Mouse (Mus musculus) frontal cortex, adult 2 months (tissue): ENCODE measurements around the gene Arglu1. TPM values are rescaled to one million over a fixed set of nuclear protein-coding genes. Genes with fewer than 3 reads are reported as not detected.
A peak's percentile ranks its signal among the peaks of the same experiment; 100 is the strongest.

ENCODE experiments used
- DNase-seq, 2 experiments: peaks; one replicate each; pipeline ENCODE4 v3.0.0; 2022; ENCODE audit warnings: low spot score in 1 of 2; ENCODE audit errors: extremely low spot score in 1 of 2
- polyA plus RNA-seq: library from polyadenylated mRNA; depleted of rRNA; stranded (reverse); fragments of >200 nt; gene quantifications from 2 replicates; pipeline ENCODE4 v1.2.3, GENCODE M21; 2012

Gene Arglu1
- polyA plus RNA-seq, 1 experiment = 212 TPM

DNA sequence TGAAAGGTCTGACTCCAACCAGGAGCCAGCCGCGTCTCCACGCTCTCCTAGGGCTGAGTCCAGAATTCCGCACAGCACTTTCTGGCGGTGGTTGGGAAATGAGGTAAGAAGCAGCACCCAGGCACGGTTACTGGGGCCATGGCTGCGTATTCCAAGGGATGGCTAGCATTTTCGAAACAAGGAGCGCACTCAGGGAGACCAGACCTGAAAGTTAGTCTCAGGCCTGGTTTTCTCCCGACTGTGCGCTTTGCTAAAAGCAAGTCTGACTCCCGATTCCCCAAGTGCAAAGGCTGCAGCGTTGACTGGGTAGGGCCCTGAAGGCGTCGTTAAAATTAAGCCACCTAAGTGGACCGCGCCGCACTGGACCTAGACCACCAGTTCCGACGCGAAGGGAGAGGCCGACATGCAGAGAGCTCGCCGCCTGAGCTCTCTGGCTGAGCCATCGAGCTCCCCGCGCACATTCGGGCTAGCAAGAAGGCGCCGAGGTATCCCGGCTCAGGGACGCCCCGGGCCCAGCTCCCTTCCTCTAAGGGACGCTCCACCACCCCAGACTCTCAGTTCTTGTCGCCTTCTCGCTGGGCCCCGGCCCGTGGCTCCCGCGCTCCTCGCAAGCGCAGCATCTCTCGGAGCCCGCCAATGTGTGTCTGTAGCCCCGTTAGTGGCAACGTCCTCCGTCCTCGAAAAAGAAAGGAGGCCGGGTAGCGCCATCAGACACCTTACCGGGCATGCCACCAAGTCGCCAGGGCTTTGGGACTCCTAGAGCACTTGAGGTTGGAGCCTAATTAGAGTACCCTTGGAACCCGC lies 30.6 kb downstream of the Arglu1 start:
- no peak for DNase-seq

DNA sequence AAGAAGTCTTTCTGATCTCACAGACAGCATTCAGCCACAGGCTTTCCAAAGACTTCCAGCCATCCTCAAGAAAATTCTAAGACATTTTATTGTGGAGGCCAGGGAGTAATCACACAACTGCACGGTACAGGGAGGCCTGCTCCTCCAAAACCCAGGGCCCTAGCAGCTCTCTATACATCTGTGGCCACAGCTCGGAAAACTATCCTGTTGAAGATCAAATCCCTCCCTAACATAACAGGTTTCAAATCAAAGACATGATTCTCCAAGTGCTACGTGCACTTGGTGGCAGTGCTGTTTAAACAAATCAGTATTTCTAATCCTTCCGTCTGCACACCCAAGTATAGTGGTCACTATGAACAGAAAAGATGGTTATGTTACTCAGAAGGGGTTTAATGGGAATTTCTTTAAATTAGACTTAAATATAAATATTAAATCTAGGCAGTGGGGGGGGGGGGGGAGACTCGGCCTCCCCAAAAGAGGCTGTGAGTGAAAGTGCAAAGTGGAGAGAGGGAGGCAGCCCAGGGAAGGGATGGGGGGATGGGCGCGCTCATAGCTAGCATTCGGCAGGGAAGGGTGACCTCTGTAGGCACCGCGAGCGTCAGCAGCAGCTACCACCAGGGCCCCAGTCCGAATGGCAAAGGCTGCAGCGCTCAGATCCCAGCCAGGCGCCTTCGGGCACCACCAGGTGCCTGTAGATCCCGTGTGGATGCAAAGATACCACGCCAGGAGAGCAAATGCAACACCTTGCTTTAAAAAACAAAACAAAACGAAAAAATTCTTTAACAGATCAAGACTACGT lies 31.7 kb downstream of the Arglu1 start:
- DNase-seq = peak; percentile 61 to 90

DNA sequence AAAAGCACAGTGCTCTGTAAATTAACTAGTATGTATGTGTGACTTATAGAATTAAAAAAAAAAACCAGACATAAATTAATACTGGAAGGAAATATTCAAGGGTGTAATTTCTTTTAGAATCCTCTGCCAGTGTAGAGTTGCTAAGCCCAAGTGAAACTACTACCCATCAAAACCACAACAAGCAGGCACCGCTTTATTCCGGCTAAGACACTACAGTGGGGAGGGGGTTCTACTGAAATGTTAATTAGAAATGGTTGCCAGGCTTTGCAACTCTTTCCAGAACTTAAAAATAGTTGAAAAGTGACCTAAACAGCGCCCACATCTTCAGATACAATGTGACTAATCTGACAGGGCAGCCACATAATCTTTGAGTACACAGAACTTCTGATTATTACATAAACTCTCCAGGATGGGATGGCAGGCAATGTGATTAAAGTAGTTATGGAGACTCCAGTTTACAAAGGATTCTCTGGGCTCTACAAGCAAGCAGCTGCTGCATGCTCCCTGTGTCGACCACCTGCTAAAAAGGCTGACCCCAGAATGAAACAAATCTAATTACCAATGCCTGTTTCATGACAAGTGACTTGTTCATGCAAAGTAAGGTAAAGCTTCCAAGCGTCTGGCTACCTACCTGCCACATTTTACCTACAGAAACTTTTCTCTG lies 32.5 kb downstream of the Arglu1 start:
- no peak for DNase-seq

DNA sequence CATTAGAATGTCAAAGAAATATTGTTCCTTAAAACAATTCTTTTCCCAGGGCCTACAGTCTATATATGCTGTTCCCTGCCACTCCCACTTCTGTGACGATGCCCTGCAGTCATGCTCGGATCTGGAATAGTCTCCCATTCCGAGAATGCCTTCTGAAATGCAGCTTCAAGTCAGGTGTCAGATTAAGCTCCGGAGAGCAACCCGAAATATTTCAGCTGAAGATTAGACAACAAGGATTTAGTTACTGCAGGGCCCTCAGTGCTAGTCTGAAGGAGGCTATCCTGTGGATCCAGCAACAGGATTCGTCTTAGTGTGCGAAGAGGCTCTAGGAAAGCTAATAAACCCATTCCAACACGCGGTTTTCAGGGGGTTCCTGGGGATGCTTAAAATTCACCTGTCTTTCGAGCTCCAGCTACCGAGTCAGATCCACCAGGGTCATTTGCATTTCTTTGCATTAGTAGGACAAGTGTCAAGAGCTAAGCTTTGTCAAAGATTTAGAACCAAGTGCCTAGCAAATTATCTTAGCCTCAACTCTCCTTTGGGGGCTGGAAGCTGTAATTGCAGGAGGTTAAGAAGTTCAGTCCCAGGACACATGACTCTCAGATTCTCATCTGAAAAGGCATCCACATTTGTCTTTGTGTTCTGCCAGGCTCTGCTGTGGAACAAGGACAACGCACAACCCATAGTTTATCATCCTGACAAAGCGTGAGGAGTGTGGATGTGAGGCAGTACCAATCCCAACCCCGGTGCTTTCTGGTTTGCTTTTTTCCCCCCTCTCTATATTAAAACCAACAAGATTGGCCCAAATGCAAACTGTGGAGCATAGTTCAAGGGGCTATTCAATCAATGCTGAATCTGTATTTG lies 33.5 kb downstream of the Arglu1 start:
- DNase-seq = no peak

DNA sequence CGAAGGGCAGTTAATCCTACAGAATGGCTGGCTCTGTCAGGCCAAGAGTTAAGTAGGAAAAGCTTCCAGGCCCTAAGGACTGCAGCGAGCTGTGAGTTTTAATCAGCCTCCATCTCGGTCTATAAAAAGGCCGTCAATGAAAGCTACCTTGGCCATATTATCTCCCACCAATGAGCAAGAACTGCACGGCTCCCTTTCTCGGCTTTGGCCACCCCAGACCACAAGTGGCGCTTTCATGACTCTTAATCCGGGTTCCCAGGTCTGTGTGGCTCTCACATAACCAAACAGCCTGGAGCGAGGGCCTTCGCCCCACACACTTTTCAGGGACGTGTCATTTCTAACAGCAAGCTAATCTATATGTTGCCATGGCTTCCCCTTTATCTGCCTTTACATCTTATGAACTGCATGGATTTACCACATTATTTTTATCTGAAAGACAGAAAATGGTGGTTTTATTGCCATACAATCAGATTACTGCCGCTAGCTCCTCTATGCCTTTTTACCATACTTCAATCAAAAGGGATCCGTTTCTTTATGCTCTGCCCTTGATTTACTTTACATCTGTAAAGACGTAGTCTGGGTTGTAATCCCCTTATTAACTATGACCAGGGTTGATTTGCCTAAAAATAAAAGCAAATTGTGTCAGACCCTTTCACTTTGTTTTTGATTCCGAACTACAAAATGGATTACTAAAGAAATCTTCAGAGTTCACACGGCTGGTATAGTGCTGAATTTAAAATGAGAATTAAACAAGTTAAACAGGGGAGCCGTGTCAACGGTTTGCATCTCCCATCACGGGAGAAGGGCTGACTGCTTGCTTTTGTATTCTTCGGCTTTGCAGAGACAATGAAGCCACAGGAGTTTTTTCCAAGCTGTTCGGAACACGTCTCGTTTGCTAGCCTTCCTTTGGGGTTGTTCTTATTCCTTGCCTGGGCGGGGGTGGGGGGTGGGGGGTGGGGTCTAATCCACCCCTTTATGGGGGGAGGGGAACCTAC lies 34.7 kb downstream of the Arglu1 start:
- no peak for DNase-seq

DNA sequence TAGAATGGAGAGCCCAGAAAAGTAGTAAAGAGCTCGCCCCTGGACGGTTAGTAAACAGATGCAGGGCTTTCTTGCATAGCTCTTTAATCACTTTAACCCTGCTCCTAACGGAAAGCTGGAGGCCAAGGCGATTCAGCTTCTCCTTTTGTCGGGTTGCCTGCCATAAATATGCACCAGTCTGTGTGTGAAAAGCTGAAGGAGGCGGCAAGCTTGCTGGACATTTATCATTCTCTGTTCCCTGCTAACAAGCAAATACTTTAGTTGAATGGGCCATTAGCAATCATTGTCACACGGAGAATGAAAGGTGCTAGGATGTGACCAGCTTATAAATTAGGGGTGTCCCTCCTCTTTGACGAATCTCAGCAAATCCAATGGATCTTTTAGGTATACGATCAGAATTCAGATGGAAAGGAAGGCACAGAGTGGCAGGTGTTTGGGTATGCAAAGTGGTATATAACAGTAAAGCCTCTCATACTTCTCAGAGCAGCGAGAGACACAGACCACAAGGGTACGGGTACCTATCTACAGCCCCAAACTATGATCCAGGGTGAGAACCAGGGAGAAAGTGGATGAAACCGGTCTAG lies 36.3 kb downstream of the Arglu1 start:
- DNase-seq = no peak

DNA sequence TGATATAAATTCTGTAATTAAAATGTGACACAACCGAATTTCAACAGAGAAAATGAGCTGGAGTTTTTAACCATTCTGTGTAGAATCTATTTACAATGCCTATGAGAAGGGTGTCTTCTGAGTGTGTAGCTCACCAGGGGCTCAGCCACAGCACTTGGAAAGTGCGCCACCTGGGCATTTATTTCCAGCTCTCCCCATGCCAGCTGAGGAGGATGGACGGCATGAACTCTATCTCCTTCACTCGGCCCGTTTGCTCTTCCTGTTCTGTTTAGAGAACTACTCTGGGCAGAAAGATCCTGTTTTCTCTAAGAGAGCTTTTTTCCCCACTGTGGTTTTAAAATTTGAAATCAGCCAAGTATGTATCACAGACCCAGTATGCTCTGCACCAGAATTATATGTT lies 37.0 kb downstream of the Arglu1 start:
- no peak for DNase-seq

DNA sequence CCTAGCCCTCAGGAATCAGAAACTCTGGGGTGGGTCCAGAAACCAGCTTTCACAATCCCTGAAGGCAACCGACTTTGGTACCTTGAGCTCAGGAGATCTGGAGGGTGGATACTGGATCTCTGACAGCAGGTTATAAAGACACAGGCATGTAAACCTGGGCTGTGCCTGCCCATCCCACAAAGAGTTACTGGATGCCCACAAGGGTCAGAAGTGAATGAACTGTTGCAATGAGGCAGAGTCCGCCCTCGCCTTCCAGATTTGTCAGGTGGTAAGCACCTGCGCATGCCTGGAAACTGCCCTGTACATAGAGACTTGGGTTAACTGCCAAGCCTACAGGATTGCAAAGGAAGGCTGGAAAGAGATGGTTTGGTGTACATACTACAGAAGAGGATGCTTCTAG lies 37.9 kb downstream of the Arglu1 start:
- DNase-seq = no peak

DNA sequence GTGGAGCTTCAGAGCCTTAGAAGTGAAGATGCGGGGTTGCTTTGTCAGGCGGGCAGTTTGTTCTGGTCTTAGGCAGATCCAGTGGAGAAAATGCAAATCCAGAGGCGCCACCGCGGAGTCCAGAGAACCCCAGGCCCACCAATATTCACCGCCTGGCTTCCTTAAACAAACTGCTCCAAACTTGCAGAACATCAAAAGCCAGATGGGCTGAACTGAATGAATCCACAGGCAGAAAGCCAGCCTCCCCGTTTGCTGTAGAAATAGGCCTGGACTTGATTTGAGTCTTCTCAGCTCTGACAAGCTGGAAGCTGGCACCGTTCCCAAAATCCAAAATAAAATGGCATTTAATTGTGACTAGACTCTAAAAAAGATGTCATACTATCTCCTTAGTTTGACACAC lies 40.4 kb downstream of the Arglu1 start:
- DNase-seq = peak; percentile 78 to 92

DNA sequence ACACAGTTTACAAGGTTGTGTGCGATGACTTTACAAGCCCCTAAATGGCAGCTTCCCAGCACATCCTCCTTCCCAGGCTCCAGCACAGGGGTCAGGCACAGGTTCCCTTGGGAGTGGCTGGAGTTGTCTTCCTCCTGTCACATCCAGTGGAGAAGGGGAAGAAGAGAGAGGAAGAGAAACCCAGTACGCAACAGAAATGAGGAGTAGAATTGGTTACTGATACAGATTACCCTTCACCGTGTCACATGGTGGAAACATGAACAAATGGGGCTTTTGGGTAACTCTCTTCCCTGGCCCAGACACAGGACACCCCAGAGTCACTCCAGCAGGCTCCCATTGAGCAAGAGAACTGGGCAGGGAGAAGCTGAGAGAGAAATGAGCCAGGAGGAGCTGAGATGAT lies 40.8 kb downstream of the Arglu1 start:
- no peak for DNase-seq

DNA sequence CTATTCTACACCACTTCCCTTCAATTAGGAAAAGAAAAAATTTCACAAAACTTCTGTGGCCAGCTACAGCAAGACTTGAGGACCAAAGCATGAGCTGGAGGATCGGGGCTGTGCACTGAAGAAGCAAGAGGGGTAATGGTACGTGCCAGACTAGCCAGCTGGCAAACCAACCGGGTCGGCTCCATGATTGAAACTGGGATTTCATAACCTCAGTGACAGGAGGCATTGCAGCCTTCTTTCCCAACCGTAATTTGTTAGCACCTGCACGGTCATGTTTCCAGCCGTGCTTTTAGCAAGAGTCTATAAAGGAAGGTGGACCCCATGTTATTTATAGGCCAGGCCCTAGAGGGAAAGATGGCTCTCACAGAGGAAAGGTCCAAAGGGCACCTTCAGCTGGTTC lies 41.6 kb downstream of the Arglu1 start:
- DNase-seq = no peak

DNA sequence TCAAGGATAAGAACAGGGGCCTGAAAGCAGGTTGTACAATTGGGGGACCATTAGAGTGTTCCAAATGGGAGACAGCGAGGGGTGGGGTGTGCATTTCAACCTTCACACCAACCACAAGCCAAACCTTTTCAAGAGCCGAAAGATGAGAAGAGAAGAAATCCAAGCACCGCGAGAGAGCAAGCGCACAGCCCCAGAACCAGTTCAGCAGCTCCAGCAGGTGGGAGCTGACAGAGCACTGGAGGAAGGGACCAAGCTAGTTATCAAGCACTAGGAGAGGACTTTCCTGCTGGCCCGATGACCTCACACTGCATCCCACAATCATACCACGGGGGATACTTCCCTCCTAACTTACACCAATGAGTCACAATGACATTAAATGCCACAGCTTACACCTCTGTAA lies 42.5 kb downstream of the Arglu1 start:
- no peak for DNase-seq

DNA sequence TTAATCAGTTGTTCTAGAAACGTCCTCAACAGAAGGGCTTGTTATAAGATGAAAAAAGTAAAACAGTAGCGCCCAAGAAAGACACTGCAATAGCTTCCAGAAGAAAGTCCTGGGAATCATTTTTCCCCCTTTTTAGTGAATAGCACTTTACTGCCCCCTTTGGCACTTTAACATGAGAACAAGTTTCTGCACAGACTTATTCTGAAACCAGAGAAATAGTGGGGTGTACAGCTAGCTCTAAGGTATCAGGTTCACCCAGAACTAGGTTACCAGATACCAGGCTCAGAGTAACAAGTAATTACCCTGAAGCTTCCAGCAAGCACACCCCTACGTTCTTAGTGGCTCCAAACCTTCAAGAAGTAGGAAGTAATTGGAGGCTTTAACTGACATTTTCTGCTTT lies 43.0 kb downstream of the Arglu1 start:
- no peak for DNase-seq

DNA sequence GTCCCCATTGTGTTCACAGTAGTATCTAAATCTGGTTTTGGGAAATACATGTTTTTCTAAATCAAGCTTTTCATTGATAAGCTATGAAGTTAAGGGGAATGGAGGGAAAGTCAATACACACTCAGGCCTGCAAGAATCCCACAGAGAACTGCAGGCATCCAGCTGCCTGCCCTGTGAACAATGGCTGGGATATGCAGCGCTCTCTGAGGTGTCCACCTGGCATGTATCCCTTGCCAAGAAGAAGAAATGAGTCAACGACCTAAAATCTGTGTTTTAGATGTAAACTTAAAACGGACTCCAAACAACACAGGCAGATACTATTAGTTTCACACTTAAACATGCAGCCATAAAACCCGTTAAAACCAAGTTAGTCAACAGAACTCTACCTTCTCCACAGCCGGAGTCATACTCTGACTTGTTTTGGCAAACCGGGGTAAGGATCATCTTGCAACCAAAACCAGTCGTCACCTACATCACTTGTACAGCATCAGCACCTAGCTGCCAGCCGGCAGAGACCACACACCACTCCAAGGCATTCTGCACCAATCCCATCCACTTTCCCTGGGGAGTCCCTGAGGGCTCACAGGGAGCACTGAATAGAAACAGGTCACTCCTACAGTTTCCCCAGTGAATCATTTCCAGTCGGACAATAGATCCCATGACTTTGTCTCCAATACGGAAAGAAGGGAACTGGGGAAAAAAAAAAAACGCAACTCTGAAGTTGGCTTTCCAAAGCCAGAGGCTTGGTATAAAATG lies 46.0 kb downstream of the Arglu1 start:
- DNase-seq = no peak

DNA sequence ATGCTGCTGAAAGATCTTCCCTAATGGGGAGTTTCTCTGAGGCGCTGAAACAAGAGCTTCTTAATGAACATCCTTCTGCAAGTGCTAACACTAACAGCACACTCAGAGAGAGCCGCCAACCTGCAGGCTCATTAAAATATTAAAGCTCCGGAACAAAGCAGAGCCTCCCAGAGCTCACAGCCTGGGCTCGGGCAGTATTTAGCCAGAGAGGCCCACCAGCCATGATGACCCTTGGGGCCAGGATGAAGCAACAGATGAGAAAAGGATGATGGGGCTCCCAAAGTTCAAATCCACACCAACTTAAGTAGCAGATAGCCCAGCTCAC lies 50.1 kb downstream of the Arglu1 start:
- DNase-seq = no peak

DNA sequence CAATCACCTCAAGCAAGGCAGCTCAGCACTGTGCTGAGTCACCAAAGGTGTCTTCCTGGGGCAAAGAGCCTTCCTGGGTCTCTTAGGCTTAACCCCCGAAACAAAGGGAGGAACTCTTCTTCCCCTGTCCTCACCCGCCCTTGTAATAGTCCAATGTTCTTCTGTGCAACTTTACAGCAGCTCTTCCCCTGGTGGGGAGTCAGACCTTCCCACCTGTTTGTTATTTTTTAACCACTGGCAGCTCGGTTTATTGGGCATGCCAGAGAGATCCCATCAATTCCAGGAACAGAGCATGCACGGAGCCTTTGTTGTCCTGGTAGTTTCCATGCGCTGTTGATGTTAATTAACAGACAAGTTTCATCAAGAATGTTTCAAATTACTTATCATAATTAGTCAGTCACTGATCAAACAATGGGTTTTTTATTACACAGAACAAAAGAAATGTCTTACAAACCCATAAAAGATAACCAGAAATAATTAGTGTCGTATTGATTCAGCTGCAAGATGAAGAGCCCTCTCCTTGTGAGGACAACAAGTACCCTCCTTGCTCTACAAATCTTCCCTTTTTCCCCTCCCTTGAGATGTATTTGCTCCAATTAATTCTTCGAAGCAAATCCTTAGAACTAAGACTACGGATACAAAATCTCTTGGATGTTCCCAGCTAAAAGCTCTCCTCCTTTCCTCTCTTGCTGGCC lies 50.6 kb downstream of the Arglu1 start:
- DNase-seq = no peak

DNA sequence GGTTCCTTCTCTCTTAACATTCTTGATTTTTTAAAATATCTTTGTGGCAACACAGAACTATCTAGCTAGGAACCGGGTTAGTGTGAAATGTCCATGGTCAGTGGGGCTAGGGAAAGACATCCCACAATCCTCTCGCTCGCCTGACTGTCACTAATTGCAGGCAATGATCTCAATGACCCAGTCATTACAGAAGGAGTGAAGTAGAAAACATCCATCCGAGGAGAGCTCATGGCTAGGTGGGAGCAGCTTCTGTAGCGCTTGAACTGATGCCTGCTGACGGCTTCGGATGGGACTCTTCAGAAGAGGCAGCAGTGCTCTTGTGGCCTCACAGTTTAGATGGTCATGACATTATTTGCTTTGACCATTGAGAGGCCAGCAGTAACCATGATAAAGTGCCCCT lies 58.9 kb downstream of the Arglu1 start:
- DNase-seq = no peak

DNA sequence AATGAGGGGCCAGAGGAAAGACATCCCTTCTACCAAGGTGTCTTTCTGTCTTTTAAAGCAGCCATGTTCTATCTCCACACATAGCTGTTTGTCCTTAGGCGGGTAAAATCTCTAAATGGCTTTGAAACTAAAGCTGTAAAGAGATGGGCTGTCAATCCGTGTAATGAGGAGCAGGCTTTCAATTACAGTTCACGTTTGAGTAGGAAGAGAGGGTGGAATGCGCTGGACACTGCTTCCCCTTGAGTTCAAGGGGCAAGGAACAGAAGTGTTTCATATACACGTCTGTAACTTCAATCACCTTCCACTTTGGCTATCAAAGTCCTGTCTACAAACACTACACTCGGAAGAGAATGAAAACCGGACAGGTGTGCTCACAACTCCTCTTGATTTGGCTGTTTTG lies 66.3 kb downstream of the Arglu1 start:
- no peak for DNase-seq
